Mouse (Mus musculus): ENCODE measurements around the gene Lamp2.
A peak's percentile ranks its signal among the peaks of the same experiment; 100 is the strongest.

The Lamp2 gene

GRCm38 (mm10) chrX:38442425-38442824 lies 13.8 kb downstream of the Lamp2 start:
- H3K36me3 ChIP-seq (ENCODE audit: insufficient read depth, low read length) = peaks cover 48% of the 10 kb centered on the region
- no peak overlapping the region for H3K4me3 ChIP-seq (replicated peaks; ENCODE audit: low read length)
- no peaks in the 10 kb centered on the region for H3K9me3 ChIP-seq (ENCODE audit: low read length)
- no peak for TF ChIP-seq CTCF (conservative IDR thresholded peaks at IDR 0.05; ENCODE audit: low read length)
- no peak for TF ChIP-seq POU5F1 (IDR thresholded peaks at IDR 0.05; ENCODE audit: borderline replicate concordance, low read length)
- TF ChIP-seq NANOG (IDR thresholded peaks at IDR 0.05; ENCODE audit: borderline replicate concordance, low read length) = no peak
- no peaks in the 10 kb centered on the region for H3K27me3 ChIP-seq (ENCODE audit: insufficient read depth, low read length)
- H3K4me1 ChIP-seq (replicated peaks; ENCODE audit: low read depth, low read length) = peaks cover 18% of the 10 kb centered on the region

- H3K4me1 ChIP-seq (replicated peaks; ENCODE audit: low read depth, low read length) = no peaks in the 10 kb centered on the region
- no peaks in the 10 kb centered on the region for H3K9me3 ChIP-seq (ENCODE audit: low read length)
- H3K36me3 ChIP-seq (ENCODE audit: insufficient read depth, low read length) = peaks cover 69% of the 10 kb centered on the region
- H3K27me3 ChIP-seq (ENCODE audit: insufficient read depth, low read length) = no peaks in the 10 kb centered on the region
- H3K4me3 ChIP-seq (replicated peaks; ENCODE audit: low read length) = no peak overlapping the region
- TF ChIP-seq CTCF (conservative IDR thresholded peaks at IDR 0.05; ENCODE audit: low read length) = no peak
- TF ChIP-seq POU5F1 (IDR thresholded peaks at IDR 0.05; ENCODE audit: borderline replicate concordance, low read length) = no peak
- TF ChIP-seq NANOG (IDR thresholded peaks at IDR 0.05; ENCODE audit: borderline replicate concordance, low read length) = no peak
Observed at GRCm38 (mm10) chrX:38439629-38440028, 16.6 kb downstream of the Lamp2 start.

- no peak for TF ChIP-seq NANOG (IDR thresholded peaks at IDR 0.05; ENCODE audit: borderline replicate concordance, low read length)
- peak; percentile 56 for TF ChIP-seq CTCF (conservative IDR thresholded peaks at IDR 0.05; ENCODE audit: low read length)
- H3K4me1 ChIP-seq (replicated peaks; ENCODE audit: low read depth, low read length) = no peaks in the 10 kb centered on the region
- no peaks in the 10 kb centered on the region for H3K9me3 ChIP-seq (ENCODE audit: low read length)
- peaks cover 65% of the 10 kb centered on the region for H3K36me3 ChIP-seq (ENCODE audit: insufficient read depth, low read length)
- H3K4me3 ChIP-seq (replicated peaks; ENCODE audit: low read length) = no peak overlapping the region
- H3K27me3 ChIP-seq (ENCODE audit: insufficient read depth, low read length) = no peaks in the 10 kb centered on the region
Observed at GRCm38 (mm10) chrX:38438147-38438791, 18.0 kb downstream of the Lamp2 start.

- no peak overlapping the region for H3K4me3 ChIP-seq (replicated peaks; ENCODE audit: low read length)
- H3K27me3 ChIP-seq (ENCODE audit: insufficient read depth, low read length) = no peaks in the 10 kb centered on the region
- H3K9me3 ChIP-seq (ENCODE audit: low read length) = no peaks in the 10 kb centered on the region
- peaks cover 71% of the 10 kb centered on the region for H3K36me3 ChIP-seq (ENCODE audit: insufficient read depth, low read length)
- no peak for TF ChIP-seq POU5F1 (IDR thresholded peaks at IDR 0.05; ENCODE audit: borderline replicate concordance, low read length)
- no peak for TF ChIP-seq NANOG (IDR thresholded peaks at IDR 0.05; ENCODE audit: borderline replicate concordance, low read length)
- TF ChIP-seq CTCF (conservative IDR thresholded peaks at IDR 0.05; ENCODE audit: low read length) = no peak
- no peaks in the 10 kb centered on the region for H3K4me1 ChIP-seq (replicated peaks; ENCODE audit: low read depth, low read length)
Observed at GRCm38 (mm10) chrX:38429455-38429854, 26.8 kb downstream of the Lamp2 start.

GRCm38 (mm10) chrX:38428818-38429440 lies 27.3 kb downstream of the Lamp2 start:
- H3K4me3 ChIP-seq (replicated peaks; ENCODE audit: low read length) = no peak overlapping the region
- H3K9me3 ChIP-seq (ENCODE audit: low read length) = no peaks in the 10 kb centered on the region
- TF ChIP-seq POU5F1 (IDR thresholded peaks at IDR 0.05; ENCODE audit: borderline replicate concordance, low read length) = no peak
- TF ChIP-seq CTCF (conservative IDR thresholded peaks at IDR 0.05; ENCODE audit: low read length) = no peak
- TF ChIP-seq NANOG (IDR thresholded peaks at IDR 0.05; ENCODE audit: borderline replicate concordance, low read length) = no peak
- peaks cover 76% of the 10 kb centered on the region for H3K36me3 ChIP-seq (ENCODE audit: insufficient read depth, low read length)
- H3K4me1 ChIP-seq (replicated peaks; ENCODE audit: low read depth, low read length) = no peaks in the 10 kb centered on the region
- H3K27me3 ChIP-seq (ENCODE audit: insufficient read depth, low read length) = no peaks in the 10 kb centered on the region

- TF ChIP-seq POU5F1 (IDR thresholded peaks at IDR 0.05; ENCODE audit: borderline replicate concordance, low read length) = no peak
- Histone ChIP-seq H3K4me3 (replicated peaks; ENCODE audit: low read length) (no peak overlapping the region), H3K27me3 (ENCODE audit: insufficient read depth, low read length) (no peaks in the 10 kb centered on the region), H3K4me1 (replicated peaks; ENCODE audit: low read depth, low read length) (no peaks in the 10 kb centered on the region), H3K9me3 (ENCODE audit: low read length) (no peaks in the 10 kb centered on the region), H3K36me3 (ENCODE audit: insufficient read depth, low read length) (peaks cover 90% of the 10 kb centered on the region)
Observed at GRCm38 (mm10) chrX:38426043-38426442, 30.2 kb downstream of the Lamp2 start.

GRCm38 (mm10) chrX:38423096-38423495 lies 33.2 kb downstream of the Lamp2 start:
- Histone ChIP-seq H3K4me1 (replicated peaks; ENCODE audit: low read depth, low read length) (no peaks in the 10 kb centered on the region), H3K9me3 (ENCODE audit: low read length) (no peaks in the 10 kb centered on the region), H3K27me3 (ENCODE audit: insufficient read depth, low read length) (no peaks in the 10 kb centered on the region), H3K36me3 (ENCODE audit: insufficient read depth, low read length) (peaks cover 78% of the 10 kb centered on the region), H3K4me3 (replicated peaks; ENCODE audit: low read length) (no peak overlapping the region)
- TF ChIP-seq CTCF (conservative IDR thresholded peaks at IDR 0.05; ENCODE audit: low read length) = no peak
- no peak for TF ChIP-seq NANOG (IDR thresholded peaks at IDR 0.05; ENCODE audit: borderline replicate concordance, low read length)
- TF ChIP-seq POU5F1 (IDR thresholded peaks at IDR 0.05; ENCODE audit: borderline replicate concordance, low read length) = no peak

- TF ChIP-seq POU5F1 (IDR thresholded peaks at IDR 0.05; ENCODE audit: borderline replicate concordance, low read length) (no peak), NANOG (IDR thresholded peaks at IDR 0.05; ENCODE audit: borderline replicate concordance, low read length) (no peak), CTCF (conservative IDR thresholded peaks at IDR 0.05; ENCODE audit: low read length) (no peak)
- Histone ChIP-seq H3K4me1 (replicated peaks; ENCODE audit: low read depth, low read length) (no peaks in the 10 kb centered on the region), H3K4me3 (replicated peaks; ENCODE audit: low read length) (no peak overlapping the region), H3K9me3 (ENCODE audit: low read length) (no peaks in the 10 kb centered on the region), H3K27me3 (ENCODE audit: insufficient read depth, low read length) (no peaks in the 10 kb centered on the region), H3K36me3 (ENCODE audit: insufficient read depth, low read length) (peaks cover 73% of the 10 kb centered on the region)
Observed at GRCm38 (mm10) chrX:38422396-38422795, 33.9 kb downstream of the Lamp2 start.

- no peaks in the 10 kb centered on the region for H3K9me3 ChIP-seq (ENCODE audit: low read length)
- H3K36me3 ChIP-seq (ENCODE audit: insufficient read depth, low read length) = 0 out of 2 replicates have a peak, but pooled peaks cover 10% of the 10 kb centered on the region
- no peaks in the 10 kb centered on the region for H3K4me1 ChIP-seq (replicated peaks; ENCODE audit: low read depth, low read length)
- no peak overlapping the region for H3K4me3 ChIP-seq (replicated peaks; ENCODE audit: low read length)
- no peak for TF ChIP-seq NANOG (IDR thresholded peaks at IDR 0.05; ENCODE audit: borderline replicate concordance, low read length)
- TF ChIP-seq CTCF (conservative IDR thresholded peaks at IDR 0.05; ENCODE audit: low read length) = no peak
- TF ChIP-seq POU5F1 (IDR thresholded peaks at IDR 0.05; ENCODE audit: borderline replicate concordance, low read length) = no peak
- H3K27me3 ChIP-seq (ENCODE audit: insufficient read depth, low read length) = no peaks in the 10 kb centered on the region
Observed at GRCm38 (mm10) chrX:38403879-38404278, 52.4 kb downstream of the Lamp2 start.

Measured in E14TG2a.4 (cell line).